Mouse (Mus musculus) testis, adult 2 months (tissue): ENCODE results near the gene Egfem1. TPM values are rescaled to one million over a fixed set of nuclear protein-coding genes. Genes with fewer than 3 reads are reported as not detected.

Experiments used
- H3K27ac ChIP-seq: fragments of 200-500 bp; 2 replicates; pipeline ENCODE4 v1.5.1; 2012; ENCODE audit warnings: low read depth, low read length; ENCODE audit not compliant: control insufficient read depth, insufficient read depth
- H3K27me3 ChIP-seq: fragments of 200-500 bp; 2 replicates; pipeline ENCODE4 v1.6.1; 2012; ENCODE audit warnings: mild to moderate bottlenecking, low read length, moderate library complexity; ENCODE audit not compliant: control insufficient read depth, insufficient read depth
- H3K36me3 ChIP-seq: fragments of 200-500 bp; 2 replicates; pipeline ENCODE4 v1.6.1; 2012; ENCODE audit warnings: mild to moderate bottlenecking, low read length; ENCODE audit not compliant: control insufficient read depth, insufficient read depth
- H3K4me1 ChIP-seq: fragments of 200-500 bp; 2 replicates; pipeline ENCODE4 v1.6.1; 2012; ENCODE audit warnings: low read length; ENCODE audit not compliant: control insufficient read depth, insufficient read depth
- H3K4me3 ChIP-seq: fragments of 200-500 bp; 2 replicates; pipeline ENCODE4 v1.5.1; 2012; ENCODE audit warnings: low read depth, mild to moderate bottlenecking, low read length, moderate library complexity, mixed read lengths; ENCODE audit not compliant: control insufficient read depth
- CTCF ChIP-seq: fragments of 200-500 bp; IDR thresholded peaks from 2 replicates; pipeline ENCODE4 v1.5.1; 2012; ENCODE audit warnings: low read depth, mild to moderate bottlenecking, inconsistent platforms, low read length, moderate library complexity; ENCODE audit not compliant: control insufficient read depth, insufficient read depth, insufficient replicate concordance
- POLR2A ChIP-seq: fragments of 200-500 bp; IDR thresholded peaks from 2 replicates; pipeline ENCODE4 v1.6.1; 2012; ENCODE audit warnings: low read depth, mild to moderate bottlenecking, inconsistent platforms, low read length, moderate library complexity; ENCODE audit not compliant: control insufficient read depth
- polyA plus RNA-seq: library from polyadenylated mRNA; depleted of rRNA; stranded (reverse); fragments of >200 nt; gene quantifications from 2 replicates; pipeline ENCODE4 v1.2.3, GENCODE M21; 2012

The Egfem1 gene
- polyA plus RNA-seq, 1 experiment: 0.62 TPM

- no peaks in the 10 kb centered on the region for H3K4me1 ChIP-seq
- H3K36me3 ChIP-seq: no peaks in the 10 kb centered on the region
- no peak overlapping the region for H3K27ac ChIP-seq
- no peaks in the 10 kb centered on the region for H3K27me3 ChIP-seq
- H3K4me3 ChIP-seq: no peak overlapping the region
- TF ChIP-seq POLR2A (no peak), CTCF (no peak)
Measured at GRCm38 (mm10) chr3:29063156-29063555, 18.7 kb upstream of the Egfem1 start.

GRCm38 (mm10) chr3:29068428-29069098 is 13.3 kb upstream of the Egfem1 start:
- TF ChIP-seq CTCF (no peak), POLR2A (no peak)
- H3K4me3 ChIP-seq: no peak overlapping the region
- H3K4me1 ChIP-seq: no peaks in the 10 kb centered on the region; the same call in 1 of the 2 replicates
- no peak overlapping the region for H3K27ac ChIP-seq
- H3K27me3 ChIP-seq: no peaks in the 10 kb centered on the region
- no peaks in the 10 kb centered on the region for H3K36me3 ChIP-seq

GRCm38 (mm10) chr3:29071315-29071714 is 10.5 kb upstream of the Egfem1 start:
- Histone ChIP-seq H3K4me1 (no peaks in the 10 kb centered on the region; the same call in 1 of the 2 replicates), H3K4me3 (no peak overlapping the region), H3K27ac (no peak overlapping the region), H3K36me3 (no peaks in the 10 kb centered on the region), H3K27me3 (no peaks in the 10 kb centered on the region)
- TF ChIP-seq POLR2A: no peak

- Histone ChIP-seq H3K27ac (no peak overlapping the region), H3K36me3 (no peaks in the 10 kb centered on the region), H3K27me3 (no peaks in the 10 kb centered on the region), H3K4me3 (no peak overlapping the region), H3K4me1 (no peaks in the 10 kb centered on the region; the same call in 1 of the 2 replicates)
- TF ChIP-seq POLR2A (no peak), CTCF (no peak)
Measured at GRCm38 (mm10) chr3:29081517-29081916, 306 bp upstream of the Egfem1 start.

- H3K4me1 ChIP-seq: no peaks in the 10 kb centered on the region; the same call in 1 of the 2 replicates
- no peak for TF ChIP-seq CTCF
- TF ChIP-seq POLR2A: no peak
- H3K36me3 ChIP-seq: no peaks in the 10 kb centered on the region
- H3K4me3 ChIP-seq: peak overlapping the region; percentile 42
- H3K27ac ChIP-seq: no peak overlapping the region
- H3K27me3 ChIP-seq: no peaks in the 10 kb centered on the region
Measured at GRCm38 (mm10) chr3:29082296-29082995, 623 bp downstream of the Egfem1 start.

GRCm38 (mm10) chr3:29082996-29083350 is 1.1 kb downstream of the Egfem1 start:
- Histone ChIP-seq H3K36me3 (no peaks in the 10 kb centered on the region), H3K4me1 (no peaks in the 10 kb centered on the region; the same call in 1 of the 2 replicates), H3K27me3 (no peaks in the 10 kb centered on the region), H3K27ac (no peak overlapping the region), H3K4me3 (peak overlapping the region; percentile 42; the same call in 1 of the 2 replicates)
- TF ChIP-seq CTCF (no peak), POLR2A (no peak)

DNA sequence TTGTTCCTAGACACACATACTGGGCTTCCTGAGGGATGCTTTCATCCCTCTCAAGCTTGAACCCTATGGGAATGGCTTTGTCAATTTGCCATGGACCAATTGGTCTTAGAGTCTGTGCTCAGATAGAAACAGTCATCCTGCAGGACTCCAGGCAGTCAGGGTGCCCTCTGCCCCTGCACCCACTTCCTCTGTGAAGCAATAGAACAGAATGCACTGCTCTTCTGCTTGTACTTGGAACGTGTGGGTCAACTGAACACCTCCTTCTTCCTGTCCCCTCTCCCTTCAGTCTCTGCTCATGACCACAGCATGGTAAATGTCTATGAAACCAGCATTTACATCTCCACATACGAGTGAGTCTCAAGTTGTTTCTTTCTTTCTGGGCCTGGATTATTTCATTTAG is 16.6 kb downstream of the Egfem1 start:
- TF ChIP-seq POLR2A (no peak), CTCF (no peak)
- Histone ChIP-seq H3K36me3 (no peaks in the 10 kb centered on the region), H3K27me3 (no peaks in the 10 kb centered on the region), H3K27ac (no peak overlapping the region), H3K4me1 (no peaks in the 10 kb centered on the region), H3K4me3 (no peak overlapping the region)
